Mouse (Mus musculus): ENCODE results near the gene Hsdl1.

Gene Hsdl1

GRCm38 (mm10) chr8:119579096-119579495, 4.1 kb upstream of the Hsdl1 start:
- DNase-seq (ENCODE audit: low read depth, low spot score), result no peak

GRCm38 (mm10) chr8:119575366-119575726, 363 bp upstream of the Hsdl1 start:
- DNase-seq (ENCODE audit: low read depth, low spot score), result no peak

GRCm38 (mm10) chr8:119572411-119572810, 2.6 kb downstream of the Hsdl1 start:
- DNase-seq (ENCODE audit: low read depth, low spot score), result no peak

GRCm38 (mm10) chr8:119571135-119571534, 3.8 kb downstream of the Hsdl1 start:
- no peak for DNase-seq (ENCODE audit: low read depth, low spot score)

GRCm38 (mm10) chr8:119569881-119570280, 5.1 kb downstream of the Hsdl1 start:
- DNase-seq (ENCODE audit: low read depth, low spot score), result no peak

- DNase-seq (ENCODE audit: low read depth, low spot score), result no peak
Observed at GRCm38 (mm10) chr8:119568951-119569350, 6.0 kb downstream of the Hsdl1 start.

GRCm38 (mm10) chr8:119568251-119568650, 6.7 kb downstream of the Hsdl1 start:
- no peak for DNase-seq (ENCODE audit: low read depth, low spot score)

- DNase-seq (ENCODE audit: low read depth, low spot score), result no peak
Observed at GRCm38 (mm10) chr8:119566367-119566766, 8.6 kb downstream of the Hsdl1 start.

- DNase-seq (ENCODE audit: low read depth, low spot score), result no peak
Observed at GRCm38 (mm10) chr8:119563849-119564251, 11.1 kb downstream of the Hsdl1 start.

GRCm38 (mm10) chr8:119559402-119559720, 15.6 kb downstream of the Hsdl1 start:
- DNase-seq (ENCODE audit: low read depth, low spot score), result no peak

- peak; percentile 93 for DNase-seq (ENCODE audit: low read depth, low spot score)
Observed at GRCm38 (mm10) chr8:119558603-119559401, 16.2 kb downstream of the Hsdl1 start, which contains the start of gene Mbtps1. TSS of gene Mbtps1 (minus strand) at chr8:119558735.

GRCm38 (mm10) chr8:119557821-119558602, 17.0 kb downstream of the Hsdl1 start:
- DNase-seq (ENCODE audit: low read depth, low spot score), result peak; percentile 47

GRCm38 (mm10) chr8:119557132-119557531, 17.9 kb downstream of the Hsdl1 start:
- no peak for DNase-seq (ENCODE audit: low read depth, low spot score)

GRCm38 (mm10) chr8:119555861-119556260, 19.1 kb downstream of the Hsdl1 start:
- DNase-seq (ENCODE audit: low read depth, low spot score), result no peak

GRCm38 (mm10) chr8:119552967-119553366, 22.0 kb downstream of the Hsdl1 start:
- DNase-seq (ENCODE audit: low read depth, low spot score), result no peak

- DNase-seq (ENCODE audit: low read depth, low spot score), result no peak
Observed at GRCm38 (mm10) chr8:119548560-119549113, 26.3 kb downstream of the Hsdl1 start.

GRCm38 (mm10) chr8:119547019-119547691, 27.8 kb downstream of the Hsdl1 start:
- no peak for DNase-seq (ENCODE audit: low read depth, low spot score)

GRCm38 (mm10) chr8:119545791-119546190, 29.2 kb downstream of the Hsdl1 start:
- DNase-seq (ENCODE audit: low read depth, low spot score), result no peak

GRCm38 (mm10) chr8:119545180-119545579, 29.8 kb downstream of the Hsdl1 start:
- no peak for DNase-seq (ENCODE audit: low read depth, low spot score)

GRCm38 (mm10) chr8:119544606-119545005, 30.4 kb downstream of the Hsdl1 start:
- DNase-seq (ENCODE audit: low read depth, low spot score), result no peak

GRCm38 (mm10) chr8:119531973-119532372, 43.0 kb downstream of the Hsdl1 start:
- peak; percentile 89 for DNase-seq (ENCODE audit: low read depth, low spot score)

GRCm38 (mm10) chr8:119531397-119531796, 43.6 kb downstream of the Hsdl1 start:
- DNase-seq (ENCODE audit: low read depth, low spot score), result no peak

Data from telencephalon, adult 2 months (tissue).